Comparison of ENCODE assay signal across 8 mouse cellular contexts in the genomic region with DNA sequence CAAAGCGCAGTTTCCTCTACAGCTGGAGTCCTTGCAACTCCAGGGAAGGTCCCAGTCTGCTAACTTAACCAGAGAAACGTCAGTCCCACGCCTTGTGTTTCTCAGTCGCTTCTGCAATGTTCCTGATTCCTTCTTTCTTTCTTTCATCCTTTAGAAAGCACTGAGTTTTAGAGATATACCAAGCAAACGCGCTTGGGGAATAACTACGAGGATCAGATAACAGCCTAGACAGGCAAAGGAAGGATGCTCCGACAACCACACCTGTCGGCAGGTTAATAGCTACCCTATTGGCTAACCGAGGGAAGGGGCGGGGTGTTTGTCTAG. TPM values are rescaled to one million over a fixed set of nuclear protein-coding genes. Genes with fewer than 3 reads are reported as not detected.
DNase-seq lines count a peak whose midpoint lies in the region; ATAC-seq and TF ChIP-seq lines count a peak whose summit lies in the region.

No protein-coding gene starts in this region.

- H3K27me3 ChIP-seq in heart, embryonic 14.5 days (ENCODE audit: control insufficient read depth, insufficient read depth, low read length): no peaks in the 10 kb centered on the region
- H3K27me3 ChIP-seq in ES-Bruce4 (ENCODE audit: control insufficient read depth, insufficient read depth, low read length, poor library complexity, severe bottlenecking): no peaks in the 10 kb centered on the region
- no peaks in the 10 kb centered on the region for H3K27me3 ChIP-seq in forebrain, embryonic 10.5 days (ENCODE audit: poor library complexity, severe bottlenecking)
- no peaks in the 10 kb centered on the region for H3K27me3 ChIP-seq in limb, embryonic 13.5 days

- peaks cover 12 to 24% of the 10 kb centered on the region in 2 experiments for H3K4me1 ChIP-seq in heart, embryonic 14.5 days (ENCODE audit: control insufficient read depth in 2 of 2, insufficient read depth in 2 of 2, low read length in 2 of 2)
- H3K4me1 ChIP-seq in ES-Bruce4 (ENCODE audit: control insufficient read depth, insufficient read depth, low read length): no peaks in the 10 kb centered on the region
- H3K4me1 ChIP-seq in forebrain, embryonic 10.5 days: peaks cover 40% of the 10 kb centered on the region
- peaks cover 38% of the 10 kb centered on the region for H3K4me1 ChIP-seq in limb, embryonic 13.5 days
- H3K4me1 ChIP-seq in olfactory bulb, adult 2 months (ENCODE audit: control insufficient read depth, insufficient read depth, low read length): peaks cover 9% of the 10 kb centered on the region

- ATAC-seq in heart, embryonic 14.5 days (ENCODE audit: insufficient number of reproducible peaks, insufficient read depth, low FRiP score, low read depth): no peak
- ATAC-seq in limb, embryonic 13.5 days (ENCODE audit: low FRiP score, low read depth): no peak
- ATAC-seq in megakaryocyte progenitor cell, adult 5-6 weeks (replicated peaks; ENCODE audit: poor library complexity): no peak

- H3K36me3 ChIP-seq in heart, embryonic 14.5 days (ENCODE audit: control insufficient read depth, insufficient read depth, low read length): peaks cover 31% of the 10 kb centered on the region
- H3K36me3 ChIP-seq in ES-Bruce4 (ENCODE audit: control insufficient read depth, insufficient read depth, low read length, poor library complexity, severe bottlenecking): peaks cover 26% of the 10 kb centered on the region
- peaks cover 59% of the 10 kb centered on the region for H3K36me3 ChIP-seq in forebrain, embryonic 10.5 days (replicated peaks)
- peaks cover 44% of the 10 kb centered on the region for H3K36me3 ChIP-seq in limb, embryonic 13.5 days

- H3K4me2 ChIP-seq in heart, embryonic 14.5 days (ENCODE audit: low read length): peak overlapping the region; percentile 58
- H3K4me2 ChIP-seq in limb, embryonic 13.5 days (replicated peaks): peak overlapping the region; percentile 64

- no peak for TF ChIP-seq POLR2A in ES-Bruce4 (IDR thresholded peaks at IDR 0.05; ENCODE audit: insufficient read depth, low read length)
- TF ChIP-seq POLR2A in olfactory bulb, adult 2 months (IDR thresholded peaks at IDR 0.05; ENCODE audit: insufficient read depth, low read depth, low read length): no peak

- TF ChIP-seq EP300 in ES-Bruce4 (IDR thresholded peaks at IDR 0.05; ENCODE audit: insufficient read depth, low read depth, low read length): no peak

- no peak overlapping the region for H3K9ac ChIP-seq in heart, embryonic 14.5 days (ENCODE audit: low read length)
- 0 out of 2 replicates have a peak overlapping the region, but pooled peaks have one; percentile 5 for H3K9ac ChIP-seq in ES-Bruce4 (ENCODE audit: low read depth, poor library complexity, severe bottlenecking)
- H3K9ac ChIP-seq in limb, embryonic 13.5 days: 0 out of 2 replicates have a peak overlapping the region, but pooled peaks have one; percentile 43

- H3K27ac ChIP-seq in heart, embryonic 14.5 days (replicated peaks in 1 of 2; ENCODE audit: control insufficient read depth in 1 of 2, insufficient read depth in 1 of 2, low read depth in 2 of 2, low read length in 2 of 2): peak overlapping the region; percentile 9 to 53; a peak in 1 of 4 replicates
- H3K27ac ChIP-seq in ES-Bruce4 (ENCODE audit: insufficient read depth, low read length): no peak overlapping the region
- H3K27ac ChIP-seq in forebrain, embryonic 10.5 days: peak overlapping the region; percentile 97
- no peak overlapping the region for H3K27ac ChIP-seq in limb, embryonic 13.5 days
- no peak overlapping the region for H3K27ac ChIP-seq in olfactory bulb, adult 2 months (ENCODE audit: insufficient read depth, low read depth, low read length)

- no peak for TF ChIP-seq CTCF in ES-Bruce4 (IDR thresholded peaks at IDR 0.05; ENCODE audit: low read depth, low read length)
- no peak for TF ChIP-seq CTCF in olfactory bulb, adult 2 months (IDR thresholded peaks at IDR 0.05; ENCODE audit: insufficient read depth, low read depth, low read length)

- no peak for DNase-seq in heart, adult 8-10 months (ENCODE audit: low spot score)
- no peak for DNase-seq in forebrain, embryonic 10.5 days (ENCODE audit: extremely low spot score, low spot score)
- no peak for DNase-seq in right cerebral cortex, postnatal 10 days (ENCODE audit: low spot score in 2 of 2)

- peak overlapping the region; percentile 35 for H3K4me3 ChIP-seq in heart, embryonic 14.5 days (ENCODE audit: control insufficient read depth in 1 of 2, insufficient read depth in 1 of 2, low read depth in 1 of 2, low read length in 2 of 2)
- peak overlapping the region; percentile 61 for H3K4me3 ChIP-seq in ES-Bruce4 (ENCODE audit: low read depth, low read length)
- H3K4me3 ChIP-seq in forebrain, embryonic 10.5 days: peak overlapping the region; percentile 99
- peak overlapping the region; percentile 98 for H3K4me3 ChIP-seq in limb, embryonic 13.5 days
- H3K4me3 ChIP-seq in olfactory bulb, adult 2 months (ENCODE audit: insufficient read depth, low read depth, low read length): peak overlapping the region; percentile 36

- no peaks in the 10 kb centered on the region for H3K9me3 ChIP-seq in heart, embryonic 14.5 days (ENCODE audit: control insufficient read depth, low read length)
- H3K9me3 ChIP-seq in ES-Bruce4 (replicated peaks; ENCODE audit: control insufficient read depth, insufficient read depth, low read length, poor library complexity, severe bottlenecking): no peaks in the 10 kb centered on the region
- no peaks in the 10 kb centered on the region for H3K9me3 ChIP-seq in forebrain, embryonic 10.5 days
- no peaks in the 10 kb centered on the region for H3K9me3 ChIP-seq in limb, embryonic 13.5 days

- WGBS in heart, embryonic 14.5 days: 2% methylated on average over 11 of the region's 11 CpGs
- 0% methylated on average over 11 of the region's 11 CpGs for WGBS in forebrain, embryonic 10.5 days
- under 1% methylated on average over 11 of the region's 11 CpGs for WGBS in limb, embryonic 13.5 days
- under 1% methylated on average over 11 of the region's 11 CpGs for WGBS in olfactory bulb, adult 2 months

RNA-seq across cellular contexts. Expression of a gene that starts 0.8 kb away (rescaled TPM):
- polyA plus RNA-seq in heart, embryonic 14.5 days (2014; fragmentation: Nextera tagmentation; extraction: Ambion mirVana): 30.4 and 32.4 TPM in 2 replicates
- 10 to 100 TPM; 19.5 to 26.0 (median 23.2) TPM for total RNA-seq in heart, adult 8-10 months (2022)
- 141 and 161 TPM in 2 replicates for polyA plus RNA-seq in ES-Bruce4 (2011; ENCODE audit: insufficient read depth, insufficient read length, low read depth, missing spikeins)
- polyA plus RNA-seq in forebrain, embryonic 10.5 days (2016; fragmentation: Nextera tagmentation; extraction: Ambion mirVana): 72.9 and 76.6 TPM in 2 replicates
- polyA plus RNA-seq in limb, embryonic 13.5 days (2015; fragmentation: Nextera tagmentation; extraction: Ambion mirVana): 63.7 and 66.8 TPM in 2 replicates
- polyA plus RNA-seq in olfactory bulb, adult 2 months (2012; ENCODE audit: insufficient read depth, insufficient read length, low replicate concordance, missing spikeins): not detected in 2 replicates
- total RNA-seq in megakaryocyte progenitor cell, adult 5-6 weeks (2015): 114 and 122 TPM in 2 replicates
- 20.0 and 25.3 TPM in 2 replicates for total RNA-seq in megakaryocyte progenitor cell, adult 5-6 weeks (2017)

RNA-seq across cellular contexts. Expression of a gene that starts 14.5 kb away (rescaled TPM):
- 51.9 and 54.8 TPM in 2 replicates for polyA plus RNA-seq in heart, embryonic 14.5 days (2014; fragmentation: Nextera tagmentation; extraction: Ambion mirVana)
- 10 to 100 TPM; 21.4 to 28.6 (median 25.2) TPM for total RNA-seq in heart, adult 8-10 months (2022)
- polyA plus RNA-seq in ES-Bruce4 (2011; ENCODE audit: insufficient read depth, insufficient read length, low read depth, missing spikeins): 67.3 and 80.1 TPM in 2 replicates
- 190 and 191 TPM in 2 replicates for polyA plus RNA-seq in forebrain, embryonic 10.5 days (2016; fragmentation: Nextera tagmentation; extraction: Ambion mirVana)
- 121 and 124 TPM in 2 replicates for polyA plus RNA-seq in limb, embryonic 13.5 days (2015; fragmentation: Nextera tagmentation; extraction: Ambion mirVana)
- not detected in 2 replicates for polyA plus RNA-seq in olfactory bulb, adult 2 months (2012; ENCODE audit: insufficient read depth, insufficient read length, low replicate concordance, missing spikeins)
- 33.0 and 37.3 TPM in 2 replicates for total RNA-seq in megakaryocyte progenitor cell, adult 5-6 weeks (2015)
- 113 and 130 TPM in 2 replicates for total RNA-seq in megakaryocyte progenitor cell, adult 5-6 weeks (2017)

RNA-seq across cellular contexts. Expression of a gene that starts 14.6 kb away (rescaled TPM):
- polyA plus RNA-seq in heart, embryonic 14.5 days (2014; fragmentation: Nextera tagmentation; extraction: Ambion mirVana): 13.7 and 18.2 TPM in 2 replicates
- total RNA-seq in heart, adult 8-10 months (2022): 10 to 100 TPM; 17.4 to 22.9 (median 18.9) TPM
- polyA plus RNA-seq in ES-Bruce4 (2011; ENCODE audit: insufficient read depth, insufficient read length, low read depth, missing spikeins): 23.6 and 29.9 TPM in 2 replicates
- 29.0 and 30.8 TPM in 2 replicates for polyA plus RNA-seq in forebrain, embryonic 10.5 days (2016; fragmentation: Nextera tagmentation; extraction: Ambion mirVana)
- 29.5 and 29.8 TPM in 2 replicates for polyA plus RNA-seq in limb, embryonic 13.5 days (2015; fragmentation: Nextera tagmentation; extraction: Ambion mirVana)
- not detected in 2 replicates for polyA plus RNA-seq in olfactory bulb, adult 2 months (2012; ENCODE audit: insufficient read depth, insufficient read length, low replicate concordance, missing spikeins)
- 16.8 and 31.8 TPM in 2 replicates for total RNA-seq in megakaryocyte progenitor cell, adult 5-6 weeks (2015)
- total RNA-seq in megakaryocyte progenitor cell, adult 5-6 weeks (2017): 34.4 and 44.2 TPM in 2 replicates

RNA-seq across cellular contexts. Expression of a gene that starts 21.3 kb away (rescaled TPM):
- polyA plus RNA-seq in heart, embryonic 14.5 days (2014; fragmentation: Nextera tagmentation; extraction: Ambion mirVana): 15.5 and 16.0 TPM in 2 replicates
- total RNA-seq in heart, adult 8-10 months (2022): 10 to 100 TPM; 10.4 to 12.8 (median 11.8) TPM
- 8.3 and 9.0 TPM in 2 replicates for polyA plus RNA-seq in ES-Bruce4 (2011; ENCODE audit: insufficient read depth, insufficient read length, low read depth, missing spikeins)
- polyA plus RNA-seq in forebrain, embryonic 10.5 days (2016; fragmentation: Nextera tagmentation; extraction: Ambion mirVana): 14.6 and 15.4 TPM in 2 replicates
- polyA plus RNA-seq in limb, embryonic 13.5 days (2015; fragmentation: Nextera tagmentation; extraction: Ambion mirVana): 19.0 and 20.3 TPM in 2 replicates
- not detected in 2 replicates for polyA plus RNA-seq in olfactory bulb, adult 2 months (2012; ENCODE audit: insufficient read depth, insufficient read length, low replicate concordance, missing spikeins)
- 6.1 and 9.4 TPM in 2 replicates for total RNA-seq in megakaryocyte progenitor cell, adult 5-6 weeks (2015)
- total RNA-seq in megakaryocyte progenitor cell, adult 5-6 weeks (2017): 7.9 and 10.3 TPM in 2 replicates

RNA-seq across cellular contexts. Expression of a gene that starts 27.1 kb away (rescaled TPM):
- 962 and 1,026 TPM in 2 replicates for polyA plus RNA-seq in heart, embryonic 14.5 days (2014; fragmentation: Nextera tagmentation; extraction: Ambion mirVana)
- 1,000 to 10,000 TPM; 2,114 to 2,277 (median 2,237) TPM for total RNA-seq in heart, adult 8-10 months (2022)
- 266 and 305 TPM in 2 replicates for polyA plus RNA-seq in ES-Bruce4 (2011; ENCODE audit: insufficient read depth, insufficient read length, low read depth, missing spikeins)
- polyA plus RNA-seq in forebrain, embryonic 10.5 days (2016; fragmentation: Nextera tagmentation; extraction: Ambion mirVana): 363 and 367 TPM in 2 replicates
- polyA plus RNA-seq in limb, embryonic 13.5 days (2015; fragmentation: Nextera tagmentation; extraction: Ambion mirVana): 435 and 440 TPM in 2 replicates
- polyA plus RNA-seq in olfactory bulb, adult 2 months (2012; ENCODE audit: insufficient read depth, insufficient read length, low replicate concordance, missing spikeins): not detected in 2 replicates
- total RNA-seq in megakaryocyte progenitor cell, adult 5-6 weeks (2015): 273 and 300 TPM in 2 replicates
- 219 and 232 TPM in 2 replicates for total RNA-seq in megakaryocyte progenitor cell, adult 5-6 weeks (2017)

Comparison
In these comparisons a context has a peak if more than half of its experiments do, and no peak if none do; other contexts are left out.
1. H3K27ac ChIP-seq: peak in heart, embryonic 14.5 days (2 of 2) and forebrain, embryonic 10.5 days (single experiment); none in ES-Bruce4 (single experiment), limb, embryonic 13.5 days (single experiment) and olfactory bulb, adult 2 months (single experiment).
2. H3K4me3 ChIP-seq: peak in every context shown above with its lines; median percentile 99 in forebrain, embryonic 10.5 days; 98 in limb, embryonic 13.5 days; 61 in ES-Bruce4; 36 in olfactory bulb, adult 2 months; 35 in heart, embryonic 14.5 days.